Mouse (Mus musculus) MEL-GATA-1-ER (cell line): ENCODE data around the gene Nin.

Source experiments
- DNase-seq: peaks from one replicate; pipeline ENCODE4 v3.0.0-alpha.2; 2012; ENCODE audit warnings: low read depth; ENCODE audit errors: extremely low read depth

Gene Nin

GRCm38 (mm10) chr12:70083737-70084136 is 29.8 kb downstream of the Nin start:
- no peak for DNase-seq

GRCm38 (mm10) chr12:70082935-70083532 is 30.5 kb downstream of the Nin start:
- DNase-seq, result no peak

- DNase-seq, result no peak
These were observed 31.0 kb downstream of the Nin start for GRCm38 (mm10) chr12:70082485-70082884.

- DNase-seq, result no peak
These were observed 35.0 kb downstream of the Nin start for GRCm38 (mm10) chr12:70078471-70079025.

GRCm38 (mm10) chr12:70076493-70076892 is 37.0 kb downstream of the Nin start:
- DNase-seq, result no peak

- DNase-seq, result no peak
These were observed 38.5 kb downstream of the Nin start for GRCm38 (mm10) chr12:70075001-70075400.

- no peak for DNase-seq
These were observed 42.6 kb downstream of the Nin start for GRCm38 (mm10) chr12:70070888-70071287.

- no peak for DNase-seq
These were observed 43.2 kb downstream of the Nin start for GRCm38 (mm10) chr12:70070306-70070705.

GRCm38 (mm10) chr12:70068647-70069257 is 44.8 kb downstream of the Nin start:
- DNase-seq, result no peak

GRCm38 (mm10) chr12:70067849-70068248 is 45.7 kb downstream of the Nin start:
- DNase-seq, result no peak

- peak; percentile 17 for DNase-seq
These were observed 51.4 kb downstream of the Nin start for GRCm38 (mm10) chr12:70062114-70062513.

GRCm38 (mm10) chr12:70058956-70059851 is 54.3 kb downstream of the Nin start:
- DNase-seq, result no peak

- no peak for DNase-seq
These were observed 62.8 kb downstream of the Nin start for GRCm38 (mm10) chr12:70050699-70051098.

- DNase-seq, result no peak
These were observed 64.8 kb downstream of the Nin start for GRCm38 (mm10) chr12:70048741-70049140.

GRCm38 (mm10) chr12:70047281-70047680 is 66.2 kb downstream of the Nin start:
- no peak for DNase-seq

GRCm38 (mm10) chr12:70044353-70044752 is 69.2 kb downstream of the Nin start:
- no peak for DNase-seq

- no peak for DNase-seq
These were observed 70.1 kb downstream of the Nin start for GRCm38 (mm10) chr12:70043421-70043820.

GRCm38 (mm10) chr12:70040981-70041380 is 72.5 kb downstream of the Nin start:
- DNase-seq, result no peak

GRCm38 (mm10) chr12:70036722-70037305 is 76.7 kb downstream of the Nin start:
- no peak for DNase-seq

- no peak for DNase-seq
These were observed 87.3 kb downstream of the Nin start for GRCm38 (mm10) chr12:70026233-70026632.

GRCm38 (mm10) chr12:70025431-70025830 is 88.1 kb downstream of the Nin start:
- DNase-seq, result no peak

GRCm38 (mm10) chr12:70023580-70023979 is 89.9 kb downstream of the Nin start:
- no peak for DNase-seq
